Mouse (Mus musculus): Measurements from ENCODE around the gene Mgat5.

Gene Mgat5

GRCm38 (mm10) chr1:127434829-127435228 lies 230.0 kb downstream of the Mgat5 start:
- DNase-seq (ENCODE audit: low read depth, low spot score) = no peak

DNA sequence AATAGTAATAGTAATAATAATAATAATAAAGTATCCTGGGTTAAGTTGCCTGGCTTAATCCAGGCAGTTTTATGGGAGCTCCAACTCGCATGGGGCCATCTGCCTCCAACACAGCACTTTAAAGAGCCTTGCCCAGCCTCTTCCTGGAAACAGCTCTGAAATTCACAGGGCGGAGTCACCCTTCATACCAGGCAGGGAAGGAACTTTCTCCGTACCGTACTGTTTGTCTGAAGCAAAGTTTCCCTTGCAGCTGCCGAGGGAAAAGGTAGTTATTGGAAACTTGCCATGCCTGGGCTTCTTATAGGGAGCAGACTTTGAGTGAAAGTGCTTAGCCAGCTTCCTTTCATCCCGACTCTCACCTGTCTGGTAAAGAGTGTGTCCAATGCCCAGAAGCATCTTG lies 232.3 kb downstream of the Mgat5 start:
- no peak for DNase-seq (ENCODE audit: low read depth, low spot score)

DNA sequence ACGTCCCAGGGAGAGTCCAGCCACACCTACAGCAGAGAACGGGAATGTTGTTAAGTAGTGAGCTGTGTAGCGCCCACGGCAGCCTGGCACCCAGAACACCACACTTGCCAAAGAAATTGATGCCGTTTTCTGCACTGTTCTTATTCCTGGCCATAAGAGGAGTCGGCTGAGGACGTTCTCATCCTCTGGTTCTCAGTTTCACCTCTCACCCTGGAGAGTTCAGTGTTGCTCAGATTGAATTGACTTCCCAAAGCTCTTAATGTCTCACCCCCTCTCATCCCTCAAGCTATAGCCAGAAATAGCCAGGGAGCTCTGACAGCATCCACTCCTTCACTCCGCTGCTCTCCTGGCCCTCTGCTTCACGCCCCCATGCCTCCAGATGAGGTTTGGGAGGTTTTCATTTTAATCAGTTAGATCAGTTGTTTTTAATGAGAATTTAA lies 234.7 kb downstream of the Mgat5 start:
- DNase-seq (ENCODE audit: low read depth, low spot score) = no peak

GRCm38 (mm10) chr1:127441007-127441406 lies 236.2 kb downstream of the Mgat5 start:
- no peak for DNase-seq (ENCODE audit: low read depth, low spot score)

DNA sequence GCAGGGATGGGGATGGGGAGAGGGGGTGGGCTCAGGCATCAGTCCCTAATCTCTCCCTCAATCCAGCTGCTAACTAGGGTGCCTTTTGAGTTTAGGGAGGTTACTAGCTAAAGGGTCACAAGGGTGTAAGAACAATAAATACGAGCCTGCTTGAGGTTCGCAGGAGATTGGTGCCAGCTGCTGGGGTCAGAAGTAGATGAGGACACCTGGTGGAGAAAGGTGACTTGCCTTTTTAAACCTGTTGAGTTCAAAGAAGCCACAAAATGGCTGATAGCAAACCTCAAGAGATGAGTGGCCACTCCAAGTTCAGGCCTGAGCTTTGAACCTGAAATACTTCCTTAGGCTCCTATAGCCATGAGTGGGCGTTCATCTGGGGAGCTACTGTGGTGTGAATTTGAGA lies 236.9 kb downstream of the Mgat5 start:
- no peak for DNase-seq (ENCODE audit: low read depth, low spot score)

- DNase-seq (ENCODE audit: low read depth, low spot score) = no peak
Observed at GRCm38 (mm10) chr1:127442880-127443877, 238.4 kb downstream of the Mgat5 start.

DNA sequence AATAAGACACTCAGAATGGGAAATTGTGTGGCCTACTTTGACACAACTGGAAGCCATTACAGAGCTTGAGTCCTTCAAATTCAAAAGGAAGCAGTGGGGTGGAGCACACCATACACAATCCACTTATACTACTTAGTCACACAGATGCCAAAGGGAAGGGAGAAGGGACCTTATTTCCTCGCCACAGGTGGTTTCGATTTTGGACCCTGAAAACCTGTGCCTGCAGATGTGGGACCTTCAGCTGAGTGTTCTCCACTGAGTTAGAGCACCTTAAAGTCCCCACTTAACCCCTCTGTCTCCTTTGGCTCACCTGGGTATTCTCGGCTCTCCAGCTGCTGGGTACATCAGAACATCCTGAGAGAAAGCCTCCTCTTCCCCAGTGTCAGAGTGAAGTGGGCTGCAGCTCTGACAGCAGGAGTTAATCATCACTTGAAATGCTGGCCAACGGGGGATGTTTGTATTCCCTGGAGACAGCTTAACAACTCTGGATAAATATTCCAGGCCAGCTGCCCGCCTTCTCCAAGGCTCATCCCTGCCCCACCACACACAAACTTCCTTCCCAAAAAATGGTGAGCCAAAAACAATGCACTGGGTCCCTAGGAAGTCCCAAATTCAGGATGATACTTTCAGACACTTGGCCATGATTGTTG lies 240.1 kb downstream of the Mgat5 start:
- DNase-seq (ENCODE audit: low read depth, low spot score) = no peak

- no peak for DNase-seq (ENCODE audit: low read depth, low spot score)
Observed at GRCm38 (mm10) chr1:127453397-127453796, 248.6 kb downstream of the Mgat5 start.

GRCm38 (mm10) chr1:127459015-127459451 lies 254.2 kb downstream of the Mgat5 start:
- peak; percentile 72 for DNase-seq (ENCODE audit: low read depth, low spot score)

DNA sequence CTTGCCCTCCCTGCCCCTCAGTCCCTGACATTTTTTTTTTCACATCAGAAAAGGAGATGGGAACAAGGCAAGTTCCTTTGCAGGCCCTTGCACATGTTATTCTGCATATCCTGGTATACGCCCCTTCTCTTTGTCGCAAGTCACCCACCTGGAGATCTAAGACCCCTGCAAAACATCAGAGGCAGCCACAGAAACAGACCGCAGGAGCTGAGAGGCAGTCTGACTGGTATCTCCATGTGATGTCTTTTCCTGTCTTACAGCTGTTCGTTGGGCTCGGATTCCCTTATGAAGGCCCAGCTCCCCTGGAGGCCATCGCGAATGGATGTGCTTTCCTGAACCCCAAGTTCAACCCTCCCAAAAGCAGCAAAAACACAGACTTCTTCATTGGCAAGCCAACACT lies 254.8 kb downstream of the Mgat5 start:
- DNase-seq (ENCODE audit: low read depth, low spot score) = no peak

DNA sequence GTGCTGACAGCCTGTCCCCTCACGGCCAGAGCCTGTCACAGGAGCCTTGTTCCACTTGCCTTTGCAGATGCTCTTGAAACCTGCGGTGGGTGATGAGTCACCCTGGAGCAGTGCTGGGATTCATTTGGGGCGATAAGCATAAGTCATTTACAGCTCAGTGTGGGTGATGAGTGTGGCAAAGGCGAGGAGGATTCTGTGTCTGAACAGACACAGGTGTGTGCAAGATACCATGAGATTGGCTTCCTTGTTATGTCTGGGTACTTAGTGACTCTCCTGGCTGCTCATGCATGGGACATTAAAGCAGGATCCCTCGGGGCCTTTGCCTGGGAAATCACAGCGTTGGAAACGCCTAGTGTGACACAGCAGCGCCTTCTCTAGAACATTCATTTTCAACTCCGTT lies 256.2 kb downstream of the Mgat5 start:
- DNase-seq (ENCODE audit: low read depth, low spot score) = no peak

DNA sequence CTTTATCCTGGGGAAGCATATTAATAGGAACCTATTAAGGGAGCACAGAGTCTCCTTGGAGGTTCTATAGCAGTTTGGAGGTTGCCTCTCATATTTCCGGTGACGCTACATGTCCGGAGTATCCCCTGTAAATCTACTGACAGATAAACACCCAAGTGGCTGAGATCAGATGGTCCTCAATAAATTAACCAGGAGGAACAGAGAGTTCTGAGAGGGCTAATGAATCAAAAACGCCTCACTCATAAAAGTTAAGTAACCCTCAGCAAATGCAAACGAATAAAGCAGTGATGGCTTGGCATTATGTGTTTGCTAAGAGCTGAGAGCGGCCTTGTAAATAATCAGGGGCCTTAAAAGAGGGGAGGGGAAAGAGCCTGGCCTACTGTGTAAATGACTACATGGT lies 259.2 kb downstream of the Mgat5 start:
- DNase-seq (ENCODE audit: low read depth, low spot score) = no peak

GRCm38 (mm10) chr1:127465292-127465691 lies 260.5 kb downstream of the Mgat5 start:
- no peak for DNase-seq (ENCODE audit: low read depth, low spot score)

DNA sequence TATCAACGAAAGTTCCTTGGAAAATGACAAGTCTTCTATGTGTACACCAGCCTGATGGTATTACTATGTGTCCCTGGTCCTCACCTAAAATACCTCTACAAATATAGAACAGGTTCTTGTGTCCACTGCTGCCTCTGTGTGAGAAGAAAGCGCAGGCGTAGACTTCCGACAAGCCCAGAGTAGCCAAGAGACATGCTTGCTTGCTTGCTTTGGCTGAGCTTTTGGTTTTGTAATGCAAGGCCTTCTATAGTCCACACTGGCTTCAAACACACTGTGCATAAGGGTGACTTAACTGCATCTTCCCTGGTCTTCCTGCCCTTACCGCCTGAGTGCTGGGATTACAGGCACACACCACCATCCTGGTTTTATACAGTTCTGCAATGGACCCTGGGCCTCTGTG lies 262.4 kb downstream of the Mgat5 start:
- no peak for DNase-seq (ENCODE audit: low read depth, low spot score)

GRCm38 (mm10) chr1:127470175-127470574 lies 265.4 kb downstream of the Mgat5 start:
- DNase-seq (ENCODE audit: low read depth, low spot score) = no peak

GRCm38 (mm10) chr1:127475756-127476155 lies 270.9 kb downstream of the Mgat5 start:
- no peak for DNase-seq (ENCODE audit: low read depth, low spot score)

DNA sequence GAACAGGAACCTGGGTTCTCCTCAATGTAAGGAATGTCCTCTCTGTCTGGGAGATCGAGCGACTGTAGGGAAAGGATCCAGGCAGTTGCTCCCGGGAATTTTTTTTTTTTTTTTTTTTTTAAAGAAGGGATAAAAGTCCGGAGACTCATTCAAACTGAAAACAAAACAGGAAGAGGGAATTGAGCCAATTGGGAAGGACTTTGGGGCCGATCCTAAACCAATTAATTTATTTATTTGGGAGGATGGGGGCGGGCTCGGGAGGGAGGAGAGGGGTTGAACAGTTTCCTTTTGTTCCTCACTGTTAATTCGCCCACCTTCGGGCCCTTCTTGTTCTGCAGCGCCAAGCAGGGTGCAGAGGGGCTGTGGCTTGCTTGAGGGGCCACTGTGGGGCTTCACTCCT lies 278.1 kb downstream of the Mgat5 start:
- DNase-seq (ENCODE audit: low read depth, low spot score) = no peak

GRCm38 (mm10) chr1:127484188-127484587 lies 279.4 kb downstream of the Mgat5 start:
- DNase-seq (ENCODE audit: low read depth, low spot score) = no peak

- DNase-seq (ENCODE audit: low read depth, low spot score) = no peak
Observed at GRCm38 (mm10) chr1:127484826-127485225, 280.0 kb downstream of the Mgat5 start.

GRCm38 (mm10) chr1:127487161-127487560 lies 282.3 kb downstream of the Mgat5 start:
- no peak for DNase-seq (ENCODE audit: low read depth, low spot score)

DNA sequence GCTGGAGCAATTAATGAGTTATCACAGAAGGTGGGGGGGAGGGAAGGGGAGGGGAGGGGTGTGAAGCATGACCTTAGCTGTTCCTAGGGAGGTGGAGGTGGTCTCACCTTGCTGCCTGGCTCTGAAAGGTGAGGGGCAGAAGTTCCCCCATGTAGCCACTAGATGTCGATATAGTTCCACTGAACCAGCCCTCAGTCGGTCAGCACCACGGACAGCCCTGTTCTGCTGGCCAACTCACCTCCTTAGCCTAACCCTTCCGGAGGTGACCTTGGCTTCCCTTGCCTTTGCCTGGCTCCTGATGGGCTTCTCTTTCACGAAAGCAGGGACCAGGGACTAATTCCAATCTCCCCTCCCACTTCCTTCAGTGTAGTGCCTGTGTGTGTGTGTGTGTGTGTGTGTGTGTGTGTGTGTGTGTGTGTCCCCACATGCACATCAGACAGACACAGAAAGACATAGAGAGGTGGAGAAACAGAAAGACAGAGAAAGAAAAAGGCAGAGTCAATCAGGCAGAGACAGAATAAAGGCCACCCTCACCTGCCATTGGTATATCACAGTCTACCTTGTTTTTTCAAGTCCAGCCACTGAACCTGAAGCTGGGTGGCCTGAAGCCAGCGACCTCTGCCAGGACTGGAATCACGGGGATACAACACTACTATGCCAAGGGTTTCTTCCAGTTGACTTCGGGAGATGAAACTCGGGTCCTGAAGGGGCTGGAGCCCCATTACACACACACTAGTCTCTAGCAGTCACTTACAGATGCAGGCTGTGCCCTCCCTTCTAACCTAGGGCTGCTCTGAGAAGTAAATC lies 292.1 kb downstream of the Mgat5 start:
- DNase-seq (ENCODE audit: low read depth, low spot score) = no peak

- DNase-seq (ENCODE audit: low read depth, low spot score) = no peak
Observed at GRCm38 (mm10) chr1:127498746-127499145, 293.9 kb downstream of the Mgat5 start.
